Mouse (Mus musculus): Measurements from ENCODE around the gene Cap1. TPM values are rescaled to one million over a fixed set of nuclear protein-coding genes. Genes with fewer than 3 reads are reported as not detected.

Cap1 gene
- polyA plus RNA-seq, 1 experiment from 2014 or later: 47.2 TPM

- WGBS: 62% methylated on average over 2 of the region's 2 CpGs
- H3K27me3 ChIP-seq (ENCODE audit: control insufficient read depth, insufficient read depth, low read length): no peaks in the 10 kb centered on the region
- no peak overlapping the region for H3K4me2 ChIP-seq (ENCODE audit: low read length)
- no peak overlapping the region for H3K4me3 ChIP-seq (ENCODE audit: control insufficient read depth in 1 of 2, insufficient read depth in 1 of 2, low read depth in 1 of 2, low read length in 2 of 2)
- H3K36me3 ChIP-seq (ENCODE audit: control insufficient read depth, insufficient read depth, low read length): peaks cover 86% of the 10 kb centered on the region
- no peak overlapping the region for H3K9ac ChIP-seq (ENCODE audit: low read length)
- ATAC-seq (ENCODE audit: insufficient number of reproducible peaks, insufficient read depth, low FRiP score, low read depth): no peak
- no peak overlapping the region for H3K27ac ChIP-seq (replicated peaks in 1 of 2; ENCODE audit: control insufficient read depth in 1 of 2, insufficient read depth in 1 of 2, low read depth in 2 of 2, low read length in 2 of 2)
- H3K4me1 ChIP-seq (ENCODE audit: control insufficient read depth in 2 of 2, insufficient read depth in 2 of 2, low read length in 2 of 2): no peaks in the 10 kb centered on the region; a peak in 1 of 4 replicates
- H3K9me3 ChIP-seq (ENCODE audit: control insufficient read depth, low read length): no peaks in the 10 kb centered on the region
These were observed 27.9 kb downstream of the Cap1 start for GRCm38 (mm10) chr4:122857909-122858308.

DNA sequence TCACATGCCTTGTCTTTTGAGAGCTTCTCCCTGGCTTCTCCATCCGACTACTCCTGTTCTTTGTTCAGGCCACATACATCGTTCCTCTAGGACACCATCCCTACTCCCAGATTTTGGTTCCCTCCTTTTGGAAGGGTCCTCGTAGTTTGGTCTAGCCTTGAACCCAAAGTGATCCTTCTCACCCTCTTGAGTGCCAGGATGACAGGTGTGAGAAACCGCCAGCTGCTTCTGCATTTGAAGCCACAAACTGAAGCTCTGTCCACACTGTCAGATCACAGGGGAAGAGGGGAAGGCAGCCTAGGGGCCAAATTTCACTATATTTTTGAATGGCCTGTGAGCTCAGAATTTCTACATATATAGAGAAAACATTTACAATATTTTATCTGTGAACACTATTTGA, 31.1 kb downstream of the Cap1 start:
- 89% methylated on average over 4 of the region's 4 CpGs for WGBS
- Histone ChIP-seq H3K4me3 (ENCODE audit: control insufficient read depth in 1 of 2, insufficient read depth in 1 of 2, low read depth in 1 of 2, low read length in 2 of 2) (no peak overlapping the region), H3K36me3 (ENCODE audit: control insufficient read depth, insufficient read depth, low read length) (peaks cover 89% of the 10 kb centered on the region), H3K4me2 (ENCODE audit: low read length) (no peak overlapping the region), H3K9me3 (ENCODE audit: control insufficient read depth, low read length) (no peaks in the 10 kb centered on the region), H3K9ac (ENCODE audit: low read length) (no peak overlapping the region), H3K27ac (replicated peaks in 1 of 2; ENCODE audit: control insufficient read depth in 1 of 2, insufficient read depth in 1 of 2, low read depth in 2 of 2, low read length in 2 of 2) (no peak overlapping the region), H3K4me1 (ENCODE audit: control insufficient read depth in 2 of 2, insufficient read depth in 2 of 2, low read length in 2 of 2) (no peaks in the 10 kb centered on the region; a peak in 1 of 4 replicates), H3K27me3 (ENCODE audit: control insufficient read depth, insufficient read depth, low read length) (no peaks in the 10 kb centered on the region)
- ATAC-seq (ENCODE audit: insufficient number of reproducible peaks, insufficient read depth, low FRiP score, low read depth): no peak

DNA sequence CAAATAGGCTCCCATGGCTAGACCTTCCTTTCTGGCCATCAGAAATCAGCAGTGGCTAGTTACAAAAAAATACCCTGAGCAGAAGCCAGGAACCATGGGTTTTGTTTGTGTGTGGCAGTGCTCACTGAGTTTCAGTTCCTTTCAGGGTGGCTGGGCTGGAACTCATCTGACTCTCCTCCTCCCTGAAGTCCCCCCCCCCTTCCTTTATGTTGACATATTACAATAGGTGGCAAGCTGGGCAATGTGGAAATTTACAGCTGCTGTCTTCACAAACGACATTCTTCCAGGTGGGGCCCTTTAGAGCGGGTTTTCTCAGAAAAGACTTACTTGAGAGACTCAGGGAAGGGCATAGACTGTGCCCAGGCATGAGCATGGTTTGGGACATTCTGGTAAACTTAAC, 32.2 kb downstream of the Cap1 start:
- WGBS: 72% methylated on average over 2 of the region's 2 CpGs
- no peak overlapping the region for H3K9ac ChIP-seq (ENCODE audit: low read length)
- H3K4me3 ChIP-seq (ENCODE audit: control insufficient read depth in 1 of 2, insufficient read depth in 1 of 2, low read depth in 1 of 2, low read length in 2 of 2): no peak overlapping the region
- peaks cover 91% of the 10 kb centered on the region for H3K36me3 ChIP-seq (ENCODE audit: control insufficient read depth, insufficient read depth, low read length)
- ATAC-seq (ENCODE audit: insufficient number of reproducible peaks, insufficient read depth, low FRiP score, low read depth): no peak
- no peaks in the 10 kb centered on the region for H3K4me1 ChIP-seq (ENCODE audit: control insufficient read depth in 2 of 2, insufficient read depth in 2 of 2, low read length in 2 of 2)
- no peaks in the 10 kb centered on the region for H3K9me3 ChIP-seq (ENCODE audit: control insufficient read depth, low read length)
- no peak overlapping the region for H3K27ac ChIP-seq (replicated peaks in 1 of 2; ENCODE audit: control insufficient read depth in 1 of 2, insufficient read depth in 1 of 2, low read depth in 2 of 2, low read length in 2 of 2)
- H3K4me2 ChIP-seq (ENCODE audit: low read length): no peak overlapping the region
- no peaks in the 10 kb centered on the region for H3K27me3 ChIP-seq (ENCODE audit: control insufficient read depth, insufficient read depth, low read length)

- no peaks in the 10 kb centered on the region for H3K4me1 ChIP-seq (ENCODE audit: control insufficient read depth in 2 of 2, insufficient read depth in 2 of 2, low read length in 2 of 2)
- H3K4me3 ChIP-seq (ENCODE audit: control insufficient read depth in 1 of 2, insufficient read depth in 1 of 2, low read depth in 1 of 2, low read length in 2 of 2): no peak overlapping the region
- H3K4me2 ChIP-seq (ENCODE audit: low read length): no peak overlapping the region
- no peak overlapping the region for H3K9ac ChIP-seq (ENCODE audit: low read length)
- H3K27me3 ChIP-seq (ENCODE audit: control insufficient read depth, insufficient read depth, low read length): no peaks in the 10 kb centered on the region
- no peak for ATAC-seq (ENCODE audit: insufficient number of reproducible peaks, insufficient read depth, low FRiP score, low read depth)
- H3K36me3 ChIP-seq (ENCODE audit: control insufficient read depth, insufficient read depth, low read length): peaks cover 87% of the 10 kb centered on the region
- H3K9me3 ChIP-seq (ENCODE audit: control insufficient read depth, low read length): no peaks in the 10 kb centered on the region
- no peak overlapping the region for H3K27ac ChIP-seq (replicated peaks in 1 of 2; ENCODE audit: control insufficient read depth in 1 of 2, insufficient read depth in 1 of 2, low read depth in 2 of 2, low read length in 2 of 2)
These were observed 34.3 kb downstream of the Cap1 start for GRCm38 (mm10) chr4:122851535-122851934.

GRCm38 (mm10) chr4:122848150-122848621, 37.7 kb downstream of the Cap1 start:
- Histone ChIP-seq H3K4me3 (ENCODE audit: control insufficient read depth in 1 of 2, insufficient read depth in 1 of 2, low read depth in 1 of 2, low read length in 2 of 2) (no peak overlapping the region), H3K27me3 (ENCODE audit: control insufficient read depth, insufficient read depth, low read length) (no peaks in the 10 kb centered on the region), H3K4me1 (ENCODE audit: control insufficient read depth in 2 of 2, insufficient read depth in 2 of 2, low read length in 2 of 2) (no peaks in the 10 kb centered on the region), H3K27ac (replicated peaks in 1 of 2; ENCODE audit: control insufficient read depth in 1 of 2, insufficient read depth in 1 of 2, low read depth in 2 of 2, low read length in 2 of 2) (0 out of 4 replicates have a peak overlapping the region, but pooled peaks of 1 of the 2 experiments have one; percentile 2), H3K36me3 (ENCODE audit: control insufficient read depth, insufficient read depth, low read length) (peaks cover 84% of the 10 kb centered on the region), H3K9me3 (ENCODE audit: control insufficient read depth, low read length) (no peaks in the 10 kb centered on the region), H3K9ac (ENCODE audit: low read length) (no peak overlapping the region), H3K4me2 (ENCODE audit: low read length) (no peak overlapping the region)
- WGBS: 65% methylated on average over 13 of the region's 13 CpGs
- no peak for ATAC-seq (ENCODE audit: insufficient number of reproducible peaks, insufficient read depth, low FRiP score, low read depth)

- Histone ChIP-seq H3K36me3 (ENCODE audit: control insufficient read depth, insufficient read depth, low read length) (peaks cover 11% of the 10 kb centered on the region; the same call in 1 of the 2 replicates), H3K9ac (ENCODE audit: low read length) (no peak overlapping the region), H3K9me3 (ENCODE audit: control insufficient read depth, low read length) (no peaks in the 10 kb centered on the region), H3K4me3 (ENCODE audit: control insufficient read depth in 1 of 2, insufficient read depth in 1 of 2, low read depth in 1 of 2, low read length in 2 of 2) (no peak overlapping the region), H3K4me1 (ENCODE audit: control insufficient read depth in 2 of 2, insufficient read depth in 2 of 2, low read length in 2 of 2) (peaks cover 2 to 13% of the 10 kb centered on the region in 2 experiments; a peak in 3 of 4 replicates), H3K27me3 (ENCODE audit: control insufficient read depth, insufficient read depth, low read length) (no peaks in the 10 kb centered on the region), H3K27ac (replicated peaks in 1 of 2; ENCODE audit: control insufficient read depth in 1 of 2, insufficient read depth in 1 of 2, low read depth in 2 of 2, low read length in 2 of 2) (no peak overlapping the region), H3K4me2 (ENCODE audit: low read length) (no peak overlapping the region)
- 38% methylated on average over 1 of the region's 1 CpGs for WGBS
- no peak for ATAC-seq (ENCODE audit: insufficient number of reproducible peaks, insufficient read depth, low FRiP score, low read depth)
These were observed 47.4 kb downstream of the Cap1 start for GRCm38 (mm10) chr4:122838416-122838815.

DNA sequence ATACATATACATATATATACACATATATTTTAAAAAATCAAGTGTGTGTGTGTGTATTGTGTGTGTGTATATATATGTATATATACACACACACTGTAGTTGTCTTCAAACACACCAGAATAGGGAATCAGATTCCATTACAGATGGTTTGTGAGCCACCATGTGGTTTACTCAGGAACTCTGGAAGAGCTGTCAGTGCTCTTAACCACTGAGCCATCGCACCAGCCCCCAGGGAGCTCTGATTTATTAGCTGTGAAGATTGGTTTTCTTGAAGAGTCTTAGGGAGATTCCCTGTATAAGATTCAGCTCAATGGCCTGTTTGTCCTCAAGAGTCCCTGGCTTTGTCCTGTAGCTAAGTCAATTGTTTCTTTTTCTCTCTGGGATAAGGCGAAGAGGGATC, 47.9 kb downstream of the Cap1 start:
- H3K4me1 ChIP-seq (ENCODE audit: control insufficient read depth in 2 of 2, insufficient read depth in 2 of 2, low read length in 2 of 2): peaks cover 2 to 13% of the 10 kb centered on the region in 2 experiments; a peak in 3 of 4 replicates
- H3K9ac ChIP-seq (ENCODE audit: low read length): no peak overlapping the region
- WGBS: 88% methylated on average over 2 of the region's 2 CpGs
- H3K4me3 ChIP-seq (ENCODE audit: control insufficient read depth in 1 of 2, insufficient read depth in 1 of 2, low read depth in 1 of 2, low read length in 2 of 2): no peak overlapping the region
- no peak overlapping the region for H3K27ac ChIP-seq (replicated peaks in 1 of 2; ENCODE audit: control insufficient read depth in 1 of 2, insufficient read depth in 1 of 2, low read depth in 2 of 2, low read length in 2 of 2)
- H3K9me3 ChIP-seq (ENCODE audit: control insufficient read depth, low read length): no peaks in the 10 kb centered on the region
- no peak overlapping the region for H3K4me2 ChIP-seq (ENCODE audit: low read length)
- H3K27me3 ChIP-seq (ENCODE audit: control insufficient read depth, insufficient read depth, low read length): no peaks in the 10 kb centered on the region
- ATAC-seq (ENCODE audit: insufficient number of reproducible peaks, insufficient read depth, low FRiP score, low read depth): no peak
- peaks cover 8% of the 10 kb centered on the region; the same call in 1 of the 2 replicates for H3K36me3 ChIP-seq (ENCODE audit: control insufficient read depth, insufficient read depth, low read length)

GRCm38 (mm10) chr4:122837180-122837730, 48.6 kb downstream of the Cap1 start:
- Histone ChIP-seq H3K4me3 (ENCODE audit: control insufficient read depth in 1 of 2, insufficient read depth in 1 of 2, low read depth in 1 of 2, low read length in 2 of 2) (no peak overlapping the region), H3K9ac (ENCODE audit: low read length) (no peak overlapping the region), H3K9me3 (ENCODE audit: control insufficient read depth, low read length) (no peaks in the 10 kb centered on the region), H3K27me3 (ENCODE audit: control insufficient read depth, insufficient read depth, low read length) (no peaks in the 10 kb centered on the region), H3K27ac (replicated peaks in 1 of 2; ENCODE audit: control insufficient read depth in 1 of 2, insufficient read depth in 1 of 2, low read depth in 2 of 2, low read length in 2 of 2) (no peak overlapping the region), H3K36me3 (ENCODE audit: control insufficient read depth, insufficient read depth, low read length) (peaks cover 8% of the 10 kb centered on the region; the same call in 1 of the 2 replicates), H3K4me1 (ENCODE audit: control insufficient read depth in 2 of 2, insufficient read depth in 2 of 2, low read length in 2 of 2) (peaks cover 2 to 13% of the 10 kb centered on the region in 2 experiments; a peak in 3 of 4 replicates), H3K4me2 (ENCODE audit: low read length) (0 out of 2 replicates have a peak overlapping the region, but pooled peaks have one; percentile 94)
- no peak for ATAC-seq (ENCODE audit: insufficient number of reproducible peaks, insufficient read depth, low FRiP score, low read depth)
- WGBS: 62% methylated on average over 6 of the region's 6 CpGs
